ENCODE assay signal across 20 mouse cellular contexts in genomic region chr2:3579316-3579902, GRCm38 (mm10). TPM values are rescaled to one million over a fixed set of nuclear protein-coding genes. Genes with fewer than 3 reads are reported as not detected.
A peak's percentile ranks its signal among the peaks of the same experiment; 100 is the strongest.
DNase-seq lines count a peak whose midpoint lies in the region; ATAC-seq and TF ChIP-seq lines count a peak whose summit lies in the region.
"Had no signal": no experiment of that assay in that cellular context is flagged by ENCODE, and none has a peak within 500 bp of the region (broad histone marks: within the 10 kb centered on the region; RNA-seq: fewer than 3 reads in every experiment).

No protein-coding gene starts in this region.

- H3K27ac ChIP-seq in embryonic facial prominence, embryonic 13.5 days, result 0 out of 2 replicates have a peak overlapping the region, but pooled peaks have one; percentile 39
- H3K27ac ChIP-seq in embryonic facial prominence, embryonic 10.5 days (replicated peaks), result no peak overlapping the region
- no peak overlapping the region for H3K27ac ChIP-seq in kidney, adult 2 months (ENCODE audit: insufficient read depth, low read depth, low read length)
- H3K27ac ChIP-seq in limb, embryonic 15.5 days, result peak overlapping the region; percentile 79; the same call in 1 of the 2 replicates
- H3K27ac ChIP-seq: gastrocnemius, adult 2 months; liver, embryonic 15.5 days; neural tube, embryonic 13.5 days; stomach, embryonic 15.5 days had no signal

- H3K4me3 ChIP-seq in embryonic facial prominence, embryonic 13.5 days, result no peak overlapping the region
- H3K4me3 ChIP-seq in embryonic facial prominence, embryonic 10.5 days, result no peak overlapping the region
- H3K4me3 ChIP-seq in kidney, adult 2 months (ENCODE audit: insufficient read depth, low read depth, low read length), result no peak overlapping the region
- no peak overlapping the region for H3K4me3 ChIP-seq in limb, embryonic 15.5 days
- H3K4me3 ChIP-seq: gastrocnemius, adult 2 months; liver, embryonic 15.5 days; neural tube, embryonic 13.5 days; stomach, embryonic 15.5 days had no signal

- no peak for ATAC-seq in embryonic facial prominence, embryonic 13.5 days (ENCODE audit: insufficient number of reproducible peaks, insufficient read depth, low FRiP score, low TSS enrichment, low read depth)
- ATAC-seq in limb, embryonic 15.5 days (ENCODE audit: insufficient number of reproducible peaks, low FRiP score, low TSS enrichment, low read depth), result no peak
- ATAC-seq: forebrain, embryonic 16.5 days; midbrain, embryonic 16.5 days had no signal

- TF ChIP-seq CTCF in kidney, adult 2 months (conservative IDR thresholded peaks at IDR 0.05; ENCODE audit: insufficient read depth, insufficient read length, low read depth, low read length), result no peak
- TF ChIP-seq CTCF in brain, embryonic 14.5 days (IDR thresholded peaks at IDR 0.05; ENCODE audit: borderline replicate concordance, extremely low read depth, insufficient read depth, insufficient read length), result no peak

- WGBS in embryonic facial prominence, embryonic 13.5 days, result 60% methylated on average over 2 of the region's 2 CpGs
- WGBS in embryonic facial prominence, embryonic 10.5 days, result 82% methylated on average over 2 of the region's 2 CpGs
- WGBS in kidney, adult 2 months, result 51% methylated on average over 2 of the region's 2 CpGs
- 43% methylated on average over 2 of the region's 2 CpGs for WGBS in limb, embryonic 15.5 days

- no peaks in the 10 kb centered on the region for H3K27me3 ChIP-seq in embryonic facial prominence, embryonic 13.5 days
- H3K27me3 ChIP-seq in embryonic facial prominence, embryonic 10.5 days (replicated peaks; ENCODE audit: low read depth, poor library complexity, severe bottlenecking), result no peaks in the 10 kb centered on the region
- H3K27me3 ChIP-seq in kidney, adult 2 months (replicated peaks; ENCODE audit: control insufficient read depth, insufficient read depth, low read length), result no peaks in the 10 kb centered on the region
- no peaks in the 10 kb centered on the region for H3K27me3 ChIP-seq in limb, embryonic 15.5 days
- H3K27me3 ChIP-seq: liver, embryonic 15.5 days; neural tube, embryonic 13.5 days; stomach, embryonic 15.5 days had no signal

- H3K4me2 ChIP-seq in embryonic facial prominence, embryonic 13.5 days, result no peak overlapping the region
- no peak overlapping the region for H3K4me2 ChIP-seq in limb, embryonic 15.5 days
- H3K4me2 ChIP-seq: heart, embryonic 11.5 days; liver, embryonic 15.5 days; neural tube, embryonic 13.5 days; stomach, embryonic 15.5 days had no signal

- H3K4me1 ChIP-seq in embryonic facial prominence, embryonic 13.5 days, result no peaks in the 10 kb centered on the region
- no peaks in the 10 kb centered on the region for H3K4me1 ChIP-seq in embryonic facial prominence, embryonic 10.5 days
- no peaks in the 10 kb centered on the region for H3K4me1 ChIP-seq in kidney, adult 2 months (ENCODE audit: control insufficient read depth, insufficient read depth, low read length)
- H3K4me1 ChIP-seq in limb, embryonic 15.5 days, result peaks cover 11% of the 10 kb centered on the region
- H3K4me1 ChIP-seq: liver, embryonic 15.5 days; neural tube, embryonic 13.5 days; stomach, embryonic 15.5 days had no signal

- H3K36me3 ChIP-seq in embryonic facial prominence, embryonic 13.5 days, result no peaks in the 10 kb centered on the region
- no peaks in the 10 kb centered on the region for H3K36me3 ChIP-seq in embryonic facial prominence, embryonic 10.5 days (replicated peaks)
- H3K36me3 ChIP-seq in kidney, adult 2 months (ENCODE audit: control insufficient read depth, insufficient read depth, low read length), result no peaks in the 10 kb centered on the region
- no peaks in the 10 kb centered on the region for H3K36me3 ChIP-seq in limb, embryonic 15.5 days
- H3K36me3 ChIP-seq: liver, embryonic 15.5 days; neural tube, embryonic 13.5 days; stomach, embryonic 15.5 days had no signal

- no peak for DNase-seq in embryonic facial prominence, embryonic 10.5 days (ENCODE audit: low spot score)
- DNase-seq in kidney, adult 2 months, result peak; percentile 4
- DNase-seq in kidney, adult 11 months, result no peak
- DNase-seq in brain, embryonic 14.5 days (ENCODE audit: low read depth), result peak; percentile 14
- no peak for DNase-seq in adrenal gland, postnatal 25 days
- no peak for DNase-seq in c-Kit-positive CD71-positive TER-119-positive erythroid progenitor cells, embryonic 14.5 days (ENCODE audit: low spot score)
- DNase-seq: adrenal gland, postnatal 10 days; cerebellum, postnatal 25 days; gastrocnemius, adult 2 months; lung, postnatal 4 days; right cerebral cortex, postnatal 4 days; thymus, postnatal 25 days had no signal

- H3K9ac ChIP-seq in embryonic facial prominence, embryonic 13.5 days, result no peak overlapping the region
- H3K9ac ChIP-seq in limb, embryonic 15.5 days, result no peak overlapping the region
- H3K9ac ChIP-seq: liver, embryonic 15.5 days; neural tube, embryonic 13.5 days; stomach, embryonic 15.5 days had no signal

- no peaks in the 10 kb centered on the region for H3K9me3 ChIP-seq in embryonic facial prominence, embryonic 13.5 days
- H3K9me3 ChIP-seq in embryonic facial prominence, embryonic 10.5 days, result no peaks in the 10 kb centered on the region
- no peaks in the 10 kb centered on the region for H3K9me3 ChIP-seq in limb, embryonic 15.5 days
- H3K9me3 ChIP-seq: liver, embryonic 15.5 days; neural tube, embryonic 13.5 days; stomach, embryonic 15.5 days had no signal

- no peak for TF ChIP-seq POLR2A in kidney, adult 2 months (IDR thresholded peaks at IDR 0.05; ENCODE audit: low read depth, low read length)
- TF ChIP-seq POLR2A in brain, embryonic 14.5 days (IDR thresholded peaks at IDR 0.05; ENCODE audit: borderline replicate concordance, extremely low read depth, insufficient read depth, insufficient read length, poor library complexity, severe bottlenecking), result no peak

RNA-seq across cellular contexts. Expression of gene Fam107b, which starts 9.1 kb away (rescaled TPM):
- 37.3 and 37.6 TPM in 2 replicates for polyA plus RNA-seq in embryonic facial prominence, embryonic 13.5 days (2015; fragmentation: Nextera tagmentation; extraction: Ambion mirVana)
- 53.8 and 60.4 TPM in 2 replicates for polyA plus RNA-seq in embryonic facial prominence, embryonic 10.5 days (2016; fragmentation: Nextera tagmentation; extraction: Ambion mirVana)
- 54.3 and 56.1 TPM in 2 replicates for polyA plus RNA-seq in kidney, adult 2 months (2012; rRNA removed)
- polyA plus RNA-seq in brain, embryonic 14.5 days (2012; rRNA removed), result 33.9 and 37.2 TPM in 2 replicates
- polyA plus RNA-seq in limb, embryonic 15.5 days (2015; fragmentation: Nextera tagmentation; extraction: Ambion mirVana), result 38.1 and 38.3 TPM in 2 replicates
- total RNA-seq in adrenal gland, postnatal 25 days (2021), result 9.5 and 15.9 TPM in 2 replicates

Comparison
In these comparisons a context has a peak if more than half of its experiments do, and no peak if none do; other contexts are left out.
1. H3K27ac ChIP-seq: peak in embryonic facial prominence, embryonic 13.5 days (single experiment) and limb, embryonic 15.5 days (single experiment); none in embryonic facial prominence, embryonic 10.5 days (single experiment) and kidney, adult 2 months (single experiment).
2. DNase-seq: peak in kidney, adult 2 months (single experiment) and brain, embryonic 14.5 days (single experiment); none in embryonic facial prominence, embryonic 10.5 days (single experiment), kidney, adult 11 months (single experiment), adrenal gland, postnatal 25 days (single experiment) and c-Kit-positive CD71-positive TER-119-positive erythroid progenitor cells, embryonic 14.5 days (single experiment).